Mouse (Mus musculus): ENCODE data around the gene Snx18.

The Snx18 gene

DNA sequence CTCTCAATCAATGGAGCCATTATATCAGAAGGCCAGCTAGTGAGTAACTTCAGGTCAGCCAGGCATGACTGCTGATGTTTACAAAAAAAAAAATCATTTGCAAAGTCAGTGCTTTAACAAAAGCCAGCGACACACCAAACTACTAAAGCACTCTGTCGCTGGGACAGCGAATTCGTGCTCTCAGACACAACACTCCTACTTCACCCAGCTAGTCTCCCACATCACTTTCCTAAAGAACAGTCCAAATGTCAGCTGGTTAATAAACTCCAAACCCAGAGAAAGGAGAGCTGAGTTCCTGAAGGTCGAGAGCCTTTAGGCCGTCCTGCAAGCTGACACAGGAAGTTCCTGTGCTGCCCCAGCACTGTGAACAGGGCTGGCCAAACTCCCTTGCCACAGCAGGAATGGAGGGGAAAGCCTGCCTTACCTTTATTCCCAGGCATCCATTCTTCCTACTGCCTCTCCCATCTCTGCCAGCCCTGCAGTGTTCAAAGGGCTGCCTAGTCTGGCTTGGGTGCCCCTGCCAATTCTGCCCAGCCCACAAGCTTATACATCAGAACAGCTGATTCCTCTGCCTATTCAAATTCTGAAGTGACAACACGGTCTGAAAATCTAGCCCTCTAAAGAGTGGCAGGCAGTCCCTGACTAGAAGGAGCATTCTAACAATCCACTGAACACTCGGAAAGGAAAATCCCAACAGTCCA lies 2.2 kb downstream of the Snx18 start:
- DNase-seq (ENCODE audit: low spot score in 2 of 2): no peak

- no peak for DNase-seq (ENCODE audit: low spot score in 2 of 2)
Measured at GRCm38 (mm10) chr13:113615546-113615941, 2.8 kb downstream of the Snx18 start.

GRCm38 (mm10) chr13:113614635-113615545 lies 3.5 kb downstream of the Snx18 start:
- peak; percentile 52 to 57 for DNase-seq (ENCODE audit: low spot score in 2 of 2)

- DNase-seq (ENCODE audit: low spot score in 2 of 2): no peak
Measured at GRCm38 (mm10) chr13:113613882-113614281, 4.5 kb downstream of the Snx18 start.

DNA sequence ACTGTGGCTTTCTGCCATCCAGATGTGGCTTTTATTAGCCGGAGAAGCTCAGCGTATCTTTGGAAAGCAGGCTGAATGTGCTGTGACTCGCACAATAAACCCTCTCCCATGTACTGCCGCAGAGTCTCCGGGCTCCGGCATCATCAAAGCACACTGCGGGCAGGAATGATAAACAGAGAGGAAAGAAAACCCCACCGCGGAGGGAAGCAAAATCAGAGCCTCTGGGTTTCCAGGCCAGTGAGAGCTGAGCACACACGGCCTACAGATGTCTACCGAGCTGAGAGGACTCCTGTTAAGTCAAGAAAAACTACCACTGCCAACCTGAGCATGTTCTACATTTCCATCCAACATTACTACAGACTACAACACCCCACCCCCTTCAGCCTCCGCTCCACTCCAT lies 5.0 kb downstream of the Snx18 start:
- no peak for DNase-seq (ENCODE audit: low spot score in 2 of 2)

DNA sequence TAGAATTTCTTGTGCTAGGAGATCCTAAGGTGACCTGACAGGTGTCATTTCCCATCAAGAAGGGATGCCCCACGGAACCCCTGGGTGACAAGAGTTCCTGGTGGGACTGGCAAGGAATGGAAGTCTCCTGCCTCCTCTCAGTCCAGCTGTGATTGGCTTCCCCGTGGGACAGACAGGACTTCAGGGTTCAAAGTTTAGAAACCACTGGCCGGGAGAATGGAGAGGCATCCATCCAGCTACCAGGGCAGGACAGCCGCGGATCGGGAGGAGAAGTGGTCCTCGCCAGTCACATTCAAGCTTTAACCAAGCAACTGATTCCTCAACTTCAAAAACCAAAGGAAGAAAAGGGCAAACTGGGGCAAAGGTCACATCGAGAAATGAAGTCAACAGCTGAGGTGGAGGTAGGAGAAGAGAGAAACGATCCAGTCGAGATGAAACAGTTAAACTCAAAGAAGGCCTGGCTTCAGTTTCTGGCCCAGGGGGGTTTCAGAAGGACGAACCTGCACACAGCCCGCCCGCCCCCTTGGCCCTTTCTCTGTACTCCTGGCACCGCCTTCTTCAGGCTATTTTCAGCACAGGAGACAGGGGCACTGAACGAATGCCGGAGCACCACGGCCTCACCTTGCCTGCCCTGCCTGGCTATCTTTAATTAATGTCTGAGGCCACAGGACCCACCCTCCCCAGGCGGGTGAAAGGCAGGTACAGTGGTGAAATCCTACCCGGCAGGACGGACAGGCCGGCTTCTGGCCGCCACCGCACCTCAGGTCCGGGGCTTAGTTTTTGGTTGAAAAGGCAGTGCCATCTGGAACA lies 6.0 kb downstream of the Snx18 start:
- DNase-seq (ENCODE audit: low spot score in 2 of 2): no peak

GRCm38 (mm10) chr13:113610732-113611500 lies 7.4 kb downstream of the Snx18 start:
- no peak for DNase-seq (ENCODE audit: low spot score in 2 of 2)

GRCm38 (mm10) chr13:113609429-113609828 lies 8.9 kb downstream of the Snx18 start:
- no peak for DNase-seq (ENCODE audit: low spot score in 2 of 2)

- no peak for DNase-seq (ENCODE audit: low spot score in 2 of 2)
Measured at GRCm38 (mm10) chr13:113607821-113608220, 10.5 kb downstream of the Snx18 start.

- DNase-seq (ENCODE audit: low spot score in 2 of 2): no peak
Measured at GRCm38 (mm10) chr13:113607371-113607770, 11.0 kb downstream of the Snx18 start.

GRCm38 (mm10) chr13:113606741-113607358 lies 11.5 kb downstream of the Snx18 start:
- DNase-seq (ENCODE audit: low spot score in 2 of 2): no peak

DNA sequence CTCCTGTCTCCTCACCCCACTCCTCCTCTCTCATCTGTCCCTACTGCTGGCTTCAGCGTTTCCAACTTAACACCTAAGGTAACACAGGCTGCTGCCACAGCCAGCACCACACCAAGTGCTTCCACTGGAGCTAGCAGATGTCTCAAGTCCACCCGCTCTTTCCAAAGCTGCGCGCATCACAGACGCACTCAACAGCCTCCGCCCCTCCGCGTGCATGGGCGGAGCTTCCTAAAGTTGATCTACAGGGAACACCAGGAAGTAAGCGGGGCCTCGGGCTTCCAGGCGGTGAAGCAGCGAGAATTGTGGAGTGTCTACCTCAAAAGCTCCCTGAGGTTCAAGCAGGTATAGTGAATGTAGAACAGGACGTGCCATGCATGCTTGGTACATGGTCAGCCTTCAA lies 12.2 kb downstream of the Snx18 start:
- DNase-seq (ENCODE audit: low spot score in 2 of 2): no peak

- DNase-seq (ENCODE audit: low spot score in 2 of 2): no peak
Measured at GRCm38 (mm10) chr13:113605693-113606092, 12.7 kb downstream of the Snx18 start.

- DNase-seq (ENCODE audit: low spot score in 2 of 2): no peak
Measured at GRCm38 (mm10) chr13:113604321-113604720, 14.0 kb downstream of the Snx18 start.

DNA sequence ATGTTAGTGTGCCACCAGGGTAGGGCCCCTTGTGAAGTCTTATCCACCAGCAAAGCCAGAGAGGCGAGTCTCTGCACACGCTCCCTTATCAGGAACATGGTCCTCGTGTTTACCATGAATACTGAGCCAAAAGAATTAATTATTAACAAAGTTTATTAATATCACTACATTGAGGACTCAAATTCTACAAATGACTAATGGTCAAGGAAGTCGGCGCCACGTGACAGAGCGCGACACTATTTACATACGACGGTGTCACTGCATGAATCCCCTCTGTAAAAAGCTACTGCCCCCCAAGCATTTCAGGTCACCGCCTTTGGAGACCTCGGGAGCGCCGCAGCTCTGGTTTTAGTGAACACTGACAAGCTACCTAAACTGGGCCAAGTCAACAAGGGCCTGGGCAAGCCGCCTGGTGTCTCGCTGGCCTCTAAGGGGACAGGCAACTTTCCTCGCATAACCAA lies 15.5 kb downstream of the Snx18 start:
- DNase-seq (ENCODE audit: low spot score in 2 of 2): no peak

DNA sequence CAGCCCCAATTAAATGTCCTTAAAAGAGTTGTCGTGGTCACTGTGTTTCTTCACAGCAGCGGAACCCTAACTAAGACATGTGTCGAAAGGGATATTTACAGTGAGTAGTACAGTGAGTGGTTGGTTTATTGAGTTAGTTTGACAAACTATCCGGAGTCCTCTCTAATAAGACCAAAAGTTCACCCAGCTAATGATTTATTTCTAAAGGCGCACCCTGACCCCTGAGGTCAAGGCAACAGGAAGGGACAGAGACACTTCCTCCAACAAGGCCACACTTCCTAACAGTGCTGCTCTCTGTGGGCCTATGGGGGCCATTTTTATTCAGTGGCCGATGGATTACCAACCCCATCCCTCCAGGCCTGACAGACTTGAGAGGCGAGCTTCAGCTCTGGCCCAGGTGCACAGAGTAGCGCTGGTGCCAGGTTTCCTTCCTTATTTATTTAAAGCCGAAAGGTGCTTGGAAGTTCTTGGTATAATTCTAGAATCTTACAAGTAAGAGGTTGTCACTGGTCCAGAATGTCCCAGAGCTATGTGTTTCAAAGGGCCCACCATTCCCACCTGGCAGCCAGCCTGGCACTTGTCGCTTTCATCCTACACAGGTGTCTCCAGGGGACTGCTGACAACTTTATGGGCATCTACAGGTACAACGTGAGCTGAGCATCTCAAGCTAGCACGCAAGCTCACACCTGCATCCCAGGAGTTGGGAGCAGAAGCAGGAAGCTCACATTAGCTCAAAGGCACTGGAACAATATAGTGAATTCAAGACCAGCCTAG lies 16.3 kb downstream of the Snx18 start:
- DNase-seq (ENCODE audit: low spot score in 2 of 2): no peak

DNA sequence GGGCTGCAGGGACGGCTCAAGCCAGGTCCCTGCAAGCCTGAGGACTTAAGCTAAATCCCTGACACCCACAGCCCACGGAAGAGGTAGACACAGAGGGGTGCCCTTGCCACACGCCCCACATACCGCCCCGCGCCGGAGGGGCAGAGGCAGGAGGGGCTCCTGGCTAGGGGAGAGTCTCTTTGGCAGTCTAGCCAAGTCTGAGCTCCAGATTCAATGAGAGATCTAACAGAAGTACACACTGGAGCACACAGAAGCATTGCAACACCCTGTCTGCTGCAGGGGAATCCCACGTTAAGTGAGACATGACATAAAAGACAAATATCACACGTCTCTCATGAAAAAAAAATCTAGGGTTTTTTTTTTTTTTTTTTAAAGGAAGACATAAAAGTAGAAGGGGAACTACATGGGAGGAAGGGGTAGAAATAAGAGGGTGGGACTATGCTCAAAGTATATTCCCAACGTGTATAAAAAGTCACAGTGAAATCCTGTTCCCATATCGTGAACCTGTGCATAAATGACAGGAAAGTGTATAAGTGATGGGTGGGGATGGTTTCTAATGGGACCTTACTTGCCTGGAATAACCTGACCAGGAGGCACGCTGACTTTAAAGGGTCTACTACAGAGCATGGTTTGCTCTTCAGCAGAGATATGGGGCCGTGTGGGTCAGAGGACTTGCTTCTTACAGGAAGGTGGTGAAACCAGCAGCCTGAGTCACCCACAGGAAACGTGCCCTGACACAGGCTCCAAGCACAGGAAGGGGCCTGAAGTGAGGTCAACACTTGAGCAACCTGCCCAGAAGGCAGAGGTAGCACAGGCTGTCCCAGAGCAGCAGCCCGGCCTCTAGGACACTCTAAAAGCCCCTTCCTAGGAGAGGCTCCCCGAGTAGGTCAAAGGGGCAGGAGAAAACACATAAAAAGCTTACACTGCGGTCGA lies 17.6 kb downstream of the Snx18 start:
- DNase-seq (ENCODE audit: low spot score in 2 of 2): no peak

DNA sequence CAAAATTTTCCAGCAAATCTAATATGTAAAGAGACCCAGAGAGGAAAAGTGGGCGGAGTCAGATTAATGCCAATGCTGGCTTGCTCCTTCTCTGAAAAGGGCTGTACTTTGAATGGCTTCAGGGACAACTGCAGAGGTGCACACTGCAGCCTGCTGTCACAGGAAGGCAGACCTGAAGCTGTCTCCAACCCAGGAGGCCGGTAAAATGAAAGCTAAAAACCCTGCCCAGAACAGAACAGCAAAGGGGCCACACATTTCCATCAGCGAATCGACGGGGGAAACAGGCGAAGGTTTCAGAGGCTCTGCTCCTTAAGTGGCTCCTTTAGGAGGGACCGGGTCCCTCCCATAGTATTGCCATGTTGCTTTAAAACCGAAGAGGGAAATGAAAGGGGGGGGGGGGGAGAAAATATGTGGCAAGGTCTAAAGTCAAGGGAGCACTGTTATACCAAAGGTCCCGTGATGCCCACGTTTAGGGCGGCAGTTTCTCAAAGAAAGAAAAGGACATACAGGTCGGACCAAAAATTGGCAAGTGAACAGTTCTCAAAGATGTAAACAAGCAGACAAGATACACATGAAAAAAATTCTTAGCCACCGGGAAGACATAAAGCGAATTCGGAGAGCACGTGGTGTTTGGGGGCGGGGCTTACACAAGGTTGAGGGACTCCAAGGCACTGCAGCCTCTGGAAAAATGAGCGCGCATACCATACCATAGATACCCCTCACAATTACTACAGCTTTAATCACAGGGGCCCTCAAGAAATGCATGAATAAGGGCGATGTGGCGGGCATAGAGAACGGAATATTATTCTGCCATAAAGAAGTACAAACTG lies 18.4 kb downstream of the Snx18 start:
- no peak for DNase-seq (ENCODE audit: low spot score in 2 of 2)
